Mouse (Mus musculus) spleen, adult 12 weeks (tissue): ENCODE measurements around the gene Jazf1.

Experiments used
- DNase-seq: peaks from one replicate; pipeline ENCODE4 v3.0.0; 2022; ENCODE audit warnings: low spot score

Jazf1 gene

DNA sequence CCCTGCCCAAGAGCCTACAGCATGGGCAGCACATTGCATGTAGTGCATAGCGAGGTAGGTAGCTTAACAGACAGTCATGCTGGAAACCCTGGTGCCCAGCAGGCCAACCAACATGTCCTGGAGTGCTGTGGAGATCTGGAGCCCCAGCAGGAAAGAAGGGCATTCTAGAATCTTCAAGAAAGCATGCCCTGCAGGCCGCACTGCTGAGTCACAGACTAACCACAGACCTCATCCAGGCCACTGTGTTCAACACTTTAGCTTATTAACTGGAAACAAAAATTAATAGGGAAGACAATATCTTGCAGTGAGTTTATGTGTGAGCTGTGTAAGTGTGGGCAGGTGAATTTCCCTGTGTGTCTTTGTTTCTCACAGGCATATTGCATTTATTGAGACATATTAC lies 222.1 kb downstream of the Jazf1 start:
- no peak for DNase-seq

DNA sequence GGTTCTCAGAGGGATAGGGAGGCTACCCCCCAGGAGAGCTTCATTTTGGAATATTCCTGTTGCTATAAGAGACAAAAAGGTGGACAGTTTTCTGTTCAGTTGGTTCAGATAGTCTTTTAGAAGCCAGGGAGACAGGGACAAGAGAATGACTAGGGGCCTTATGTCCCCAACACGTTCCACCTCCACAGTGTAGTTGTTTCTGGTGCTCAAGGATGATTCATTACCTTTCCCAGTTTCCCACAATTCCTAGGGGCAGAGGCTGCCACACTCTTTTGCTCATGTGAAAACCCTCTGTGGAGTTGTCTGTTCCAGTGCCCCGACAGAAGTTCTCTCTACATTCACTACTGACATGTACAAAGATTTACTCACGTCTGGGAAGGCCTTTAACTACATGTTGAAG lies 223.7 kb downstream of the Jazf1 start:
- no peak for DNase-seq

DNA sequence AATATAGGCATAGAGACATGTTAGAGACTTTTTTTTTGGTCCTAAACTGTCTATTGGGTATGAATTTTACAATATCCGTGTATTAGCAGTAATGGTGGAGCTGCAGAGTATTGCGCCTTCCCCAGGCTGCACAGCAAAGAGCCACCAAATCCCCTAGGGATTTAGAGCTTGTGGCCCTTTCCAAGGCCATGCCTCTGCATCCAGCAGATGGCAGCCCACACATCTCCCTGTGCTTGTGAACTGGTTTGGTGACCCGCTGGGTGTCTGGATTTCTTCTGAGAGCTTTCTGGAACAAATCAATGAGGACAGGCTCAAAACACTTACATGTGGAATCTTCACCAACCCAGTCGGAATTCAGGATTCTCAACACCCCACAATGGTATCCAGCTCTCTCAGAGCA lies 225.4 kb downstream of the Jazf1 start:
- no peak for DNase-seq

DNA sequence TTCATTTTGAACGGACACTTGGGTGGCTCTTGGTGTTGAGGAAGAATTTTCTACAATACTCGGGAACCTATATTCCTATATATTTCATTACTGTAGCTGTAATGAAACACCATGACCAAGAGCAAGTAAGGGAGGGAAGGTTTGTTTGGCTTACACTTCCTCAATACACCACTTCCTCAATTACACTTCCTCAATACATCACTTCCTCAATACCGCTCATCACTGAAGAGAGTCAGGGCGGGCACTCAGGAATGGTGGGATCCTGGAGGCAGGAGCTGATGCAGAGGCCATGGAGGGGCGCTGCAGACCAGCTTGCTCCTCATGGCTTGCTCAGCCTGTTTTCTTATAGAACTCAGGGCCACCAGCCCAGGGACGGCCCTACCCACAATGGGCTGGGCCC lies 225.8 kb downstream of the Jazf1 start:
- DNase-seq = no peak

DNA sequence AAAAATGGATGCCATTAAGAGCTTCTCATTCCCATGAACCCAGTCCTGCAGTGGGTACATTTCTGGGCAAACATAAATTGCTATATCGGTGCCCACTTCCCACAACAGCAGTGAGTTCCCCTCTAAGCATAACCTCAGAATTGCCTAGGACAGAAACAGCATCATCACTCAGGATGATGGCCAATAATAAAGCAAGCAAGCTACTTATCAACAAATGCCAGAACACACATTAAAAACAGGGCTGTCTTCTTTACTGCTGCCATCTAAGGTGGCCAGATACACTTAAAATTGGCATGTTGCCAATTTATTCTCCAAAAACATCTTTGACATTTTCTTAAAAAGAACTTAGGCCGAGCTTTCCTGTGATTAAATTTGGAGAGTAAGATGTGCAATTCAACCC lies 226.8 kb downstream of the Jazf1 start:
- DNase-seq = no peak

DNA sequence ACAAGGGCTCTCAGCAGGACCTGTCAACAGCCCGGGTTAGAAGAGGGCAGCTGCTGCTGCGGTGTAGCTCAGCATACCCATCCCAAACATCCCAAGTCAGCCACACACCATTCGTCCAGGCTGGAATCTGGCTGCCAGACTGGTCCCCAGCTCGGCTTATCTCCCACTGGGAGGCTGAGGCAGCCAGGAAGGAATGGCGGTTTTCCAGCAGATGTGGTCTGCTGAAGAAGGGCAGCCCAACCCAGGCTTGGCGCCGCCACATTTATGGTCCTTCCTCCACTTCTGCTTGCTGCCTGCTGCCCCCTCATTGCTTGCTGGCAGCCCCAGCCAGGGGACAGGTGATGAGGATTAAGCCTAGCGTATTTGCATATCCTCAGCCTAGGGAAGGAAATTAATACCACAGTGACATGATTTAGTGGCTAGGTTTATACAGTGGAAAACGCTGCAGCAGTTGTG lies 227.8 kb downstream of the Jazf1 start:
- DNase-seq = no peak

DNA sequence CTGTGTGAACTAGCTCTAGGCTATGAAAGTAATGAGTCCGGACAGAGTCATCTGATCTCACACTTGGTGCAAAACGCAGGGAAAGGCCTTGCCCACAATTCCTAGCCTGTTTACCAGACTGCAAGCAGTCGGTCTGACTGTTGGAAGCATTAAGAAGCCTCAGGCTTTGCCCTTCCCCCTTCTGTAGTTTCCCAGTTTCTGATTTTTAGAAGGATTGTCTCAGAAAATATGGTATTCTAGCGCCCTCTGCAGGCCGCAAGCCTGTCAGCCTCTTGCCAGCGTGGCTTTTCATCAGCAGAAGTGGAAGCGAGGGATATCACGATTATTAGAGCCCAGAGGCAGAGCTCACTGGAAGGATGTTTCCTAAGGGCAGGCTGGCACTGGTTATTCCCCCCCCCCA lies 229.7 kb downstream of the Jazf1 start:
- DNase-seq = peak; percentile 23

DNA sequence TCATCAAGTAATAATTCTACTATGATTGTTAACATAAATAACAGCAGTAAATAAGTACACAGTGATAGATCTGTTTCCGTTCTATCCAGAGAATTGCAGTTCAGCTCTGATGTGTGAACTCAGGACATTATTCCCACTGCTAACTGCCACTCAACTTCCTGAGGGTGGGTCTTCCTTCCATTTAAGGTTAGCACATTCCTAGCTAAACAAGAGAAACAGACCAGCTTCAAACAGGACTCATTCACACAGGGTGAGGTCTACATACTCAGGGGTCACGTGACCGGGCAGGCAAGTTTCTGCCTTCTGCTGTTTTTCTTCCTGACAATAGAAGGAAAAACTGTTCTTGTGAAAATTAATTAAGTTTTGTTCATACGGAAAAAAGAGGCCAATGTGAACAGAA lies 230.6 kb downstream of the Jazf1 start:
- DNase-seq = no peak

DNA sequence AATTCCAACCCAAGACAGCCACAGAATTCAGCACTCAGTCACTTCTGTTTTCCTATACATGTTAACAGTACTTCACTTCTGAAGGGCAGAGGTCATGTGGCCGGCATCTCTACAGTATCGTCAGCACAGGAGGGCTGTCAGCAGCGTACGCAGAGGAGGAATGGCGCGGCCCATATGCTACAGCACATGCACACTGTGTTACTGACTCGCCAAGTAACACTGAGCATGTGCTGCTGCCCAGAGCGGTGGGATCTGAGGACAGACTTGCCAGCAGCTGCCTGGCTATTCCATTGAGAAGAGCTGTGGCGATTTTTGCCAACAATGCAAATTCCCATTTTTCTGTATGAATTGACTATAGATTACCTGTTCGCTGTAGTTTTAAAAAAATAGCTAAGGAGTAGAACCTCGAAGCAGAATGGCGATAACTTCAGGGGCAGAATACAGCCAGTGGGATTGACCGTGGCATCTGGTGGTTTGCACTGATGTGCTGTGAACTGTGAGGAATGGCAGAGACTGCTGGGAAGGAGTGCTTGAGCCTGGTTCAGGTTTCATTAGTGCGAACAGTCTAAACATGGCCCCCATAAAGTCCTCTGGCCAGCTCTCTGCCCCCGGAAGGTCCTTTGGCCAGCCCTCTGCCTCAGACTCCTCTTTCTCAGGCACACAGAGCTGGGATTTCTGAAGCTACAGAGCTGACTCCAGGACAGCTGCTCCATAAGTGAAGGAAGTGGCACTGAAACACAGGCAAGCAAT lies 232.1 kb downstream of the Jazf1 start:
- DNase-seq = no peak

DNA sequence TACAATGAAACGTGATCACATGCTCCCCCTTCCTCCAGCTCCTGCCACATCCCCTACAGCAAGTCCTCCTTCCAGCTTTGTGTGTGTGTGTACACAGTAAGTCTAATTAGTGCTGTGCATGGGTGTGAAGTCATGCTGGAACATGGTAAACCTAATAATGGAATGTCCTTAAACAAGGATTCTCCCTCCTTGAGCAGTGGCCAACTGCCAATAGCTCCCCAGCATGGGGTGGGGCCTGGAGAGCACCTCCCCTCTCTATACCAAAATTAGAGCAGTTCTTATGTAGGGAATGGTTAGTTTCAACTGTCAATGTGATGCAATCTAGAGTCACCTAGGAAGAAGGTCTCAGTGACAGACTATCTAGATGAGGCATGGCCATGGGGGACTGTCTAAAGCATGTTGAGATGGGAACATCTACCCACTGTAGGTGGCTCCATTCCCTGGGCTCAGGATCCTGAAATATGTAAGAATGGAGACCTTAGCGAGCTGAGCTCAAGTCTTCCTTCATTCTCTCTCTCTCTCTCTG lies 240.6 kb downstream of the Jazf1 start:
- DNase-seq = no peak

DNA sequence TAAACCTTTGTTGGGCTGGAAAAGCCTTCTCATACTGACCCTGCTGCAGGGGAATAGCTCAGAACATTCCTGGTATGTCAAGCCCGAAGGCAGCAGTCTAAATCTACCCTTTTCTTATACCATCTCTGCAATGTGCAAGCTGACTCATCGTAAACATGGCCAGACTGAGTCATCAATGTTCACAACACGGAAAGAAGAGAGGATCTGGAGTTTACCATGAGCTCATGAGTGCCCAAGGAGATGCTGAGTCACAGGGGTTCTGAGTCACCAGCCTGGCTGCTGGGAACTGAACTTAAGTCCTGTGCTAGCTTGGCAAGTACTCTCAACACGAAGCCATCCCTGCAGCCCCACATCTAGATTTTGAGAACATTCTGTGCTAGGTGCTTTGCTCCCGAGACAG lies 242.9 kb downstream of the Jazf1 start:
- DNase-seq = no peak

DNA sequence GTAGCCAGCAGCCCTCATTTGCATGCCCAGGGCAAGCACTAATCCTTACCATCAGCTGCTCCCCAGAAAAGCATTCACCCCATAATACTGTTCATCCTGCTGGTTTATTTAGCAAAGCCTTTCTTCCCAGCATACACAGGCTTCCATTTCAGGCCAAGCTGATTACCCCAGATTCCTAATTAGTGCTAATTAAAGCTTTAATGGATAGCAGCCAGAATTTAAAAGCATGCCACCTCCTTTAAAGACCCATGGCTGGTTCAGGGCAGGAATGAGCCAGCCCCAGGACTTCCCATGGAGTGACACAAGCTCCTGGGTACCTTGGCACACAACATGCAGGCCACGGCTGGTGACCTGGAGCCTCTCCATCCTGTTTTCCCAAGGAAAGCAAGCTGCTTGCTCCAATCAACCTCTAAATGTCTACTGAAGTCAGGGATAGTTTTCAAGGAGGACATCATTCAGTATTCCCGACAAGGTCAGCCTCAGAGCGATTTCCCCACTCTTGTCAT lies 243.4 kb downstream of the Jazf1 start:
- DNase-seq = no peak

DNA sequence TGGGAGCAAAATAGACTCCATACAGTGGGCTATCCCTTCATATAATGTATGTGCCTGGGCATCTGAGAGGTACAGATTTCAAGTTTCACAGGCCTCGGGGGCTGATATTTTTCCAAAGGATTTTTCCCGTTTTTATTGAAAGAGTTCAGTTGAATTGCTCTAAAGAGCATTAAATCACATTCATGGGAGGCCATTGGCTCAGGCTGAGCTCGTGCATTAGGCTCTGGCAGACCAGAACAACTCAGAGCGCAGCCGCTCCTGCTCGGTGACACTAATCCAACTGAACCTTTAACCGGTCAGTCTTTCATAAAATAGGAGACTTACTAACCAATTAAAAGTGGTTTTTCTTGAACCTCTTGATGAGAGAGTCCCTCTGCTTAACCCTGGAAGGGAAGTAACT lies 245.4 kb downstream of the Jazf1 start:
- DNase-seq = no peak

DNA sequence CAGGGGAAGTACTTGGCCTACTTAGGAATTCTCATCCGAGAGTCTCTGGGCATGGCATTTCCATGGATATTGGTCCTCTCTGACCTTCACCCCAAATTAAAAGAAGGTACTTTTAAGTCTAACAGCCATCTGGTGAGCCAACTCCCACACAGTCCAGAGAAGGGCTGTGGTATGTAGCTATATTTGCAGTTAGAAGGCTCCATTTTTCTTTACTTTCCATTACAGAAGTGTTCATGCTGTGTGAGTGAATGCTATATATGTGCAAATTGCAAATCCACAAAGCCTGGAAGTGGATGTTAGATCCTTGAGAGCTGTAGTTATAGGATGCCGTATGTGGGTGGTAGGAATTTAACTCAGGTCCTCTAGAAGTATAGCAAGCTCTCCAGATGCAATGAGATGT lies 245.8 kb downstream of the Jazf1 start:
- DNase-seq = no peak

DNA sequence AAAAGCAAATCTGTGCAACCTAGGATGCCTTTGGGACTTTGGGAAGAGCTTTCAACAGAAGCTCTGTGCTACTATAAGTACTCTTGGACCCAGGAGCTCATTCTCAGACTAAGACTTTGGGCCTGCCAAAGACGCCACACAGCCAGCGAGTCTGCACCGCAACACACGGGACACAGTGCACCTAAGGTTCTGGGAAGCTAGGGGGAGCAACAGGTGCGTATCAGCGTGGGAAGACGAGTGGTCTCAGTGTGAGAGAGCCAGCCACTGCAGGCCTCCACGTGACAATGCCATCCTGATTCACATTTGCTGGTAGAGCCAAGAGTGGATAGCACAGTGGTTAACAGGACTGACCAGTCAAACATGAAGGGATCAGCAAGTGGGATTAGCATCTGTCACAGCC lies 249.1 kb downstream of the Jazf1 start:
- DNase-seq = no peak

DNA sequence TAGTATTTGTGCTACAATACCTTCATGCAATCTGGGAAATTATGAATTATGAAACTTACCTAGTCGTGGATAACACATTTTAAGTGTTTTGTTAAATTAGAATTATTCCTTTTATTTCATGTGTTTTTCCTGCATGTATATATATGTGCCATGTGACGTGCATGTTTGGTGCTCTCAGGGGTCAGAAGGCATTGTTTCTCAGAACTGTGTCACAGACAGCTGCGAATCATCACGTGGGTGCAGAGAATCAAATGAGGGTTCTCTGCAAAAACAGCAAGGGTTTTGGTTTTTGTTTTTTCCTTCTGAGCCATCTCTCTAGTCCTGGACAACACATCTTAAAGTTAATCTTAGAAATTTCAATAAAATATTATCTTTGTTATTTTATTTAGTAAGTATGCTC lies 250.4 kb downstream of the Jazf1 start:
- no peak for DNase-seq

DNA sequence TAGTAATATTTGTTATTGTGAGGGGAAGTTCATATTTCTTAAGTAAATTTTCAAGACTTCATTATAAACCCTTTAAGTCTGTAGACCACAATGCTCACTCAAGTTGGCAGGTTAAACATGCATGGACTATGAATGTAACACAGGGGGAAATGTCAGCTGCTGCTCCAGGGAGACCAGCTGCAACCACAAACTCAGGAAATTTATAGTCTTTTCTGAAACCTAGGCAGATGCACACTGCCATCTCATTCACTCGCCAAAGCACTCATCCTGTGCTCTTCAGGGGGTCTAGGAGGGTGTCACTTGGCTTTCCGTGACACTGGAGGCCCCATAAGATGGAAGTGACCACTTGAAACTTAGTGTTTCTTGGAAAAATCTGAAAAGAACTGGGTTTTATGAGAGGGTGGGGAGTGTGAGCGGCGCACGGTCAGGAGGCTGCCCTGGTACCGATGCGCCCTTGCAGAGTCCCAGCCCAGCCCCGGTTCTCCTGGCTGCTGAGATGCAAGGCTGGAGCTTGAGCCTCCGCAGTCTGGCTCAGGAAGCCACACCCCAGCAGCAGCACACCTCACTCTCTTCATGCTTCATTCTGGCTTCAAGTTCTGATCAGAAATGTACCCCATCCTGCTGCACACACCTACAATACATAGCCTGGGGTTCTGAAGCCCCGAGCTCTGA lies 251.1 kb downstream of the Jazf1 start:
- no peak for DNase-seq

DNA sequence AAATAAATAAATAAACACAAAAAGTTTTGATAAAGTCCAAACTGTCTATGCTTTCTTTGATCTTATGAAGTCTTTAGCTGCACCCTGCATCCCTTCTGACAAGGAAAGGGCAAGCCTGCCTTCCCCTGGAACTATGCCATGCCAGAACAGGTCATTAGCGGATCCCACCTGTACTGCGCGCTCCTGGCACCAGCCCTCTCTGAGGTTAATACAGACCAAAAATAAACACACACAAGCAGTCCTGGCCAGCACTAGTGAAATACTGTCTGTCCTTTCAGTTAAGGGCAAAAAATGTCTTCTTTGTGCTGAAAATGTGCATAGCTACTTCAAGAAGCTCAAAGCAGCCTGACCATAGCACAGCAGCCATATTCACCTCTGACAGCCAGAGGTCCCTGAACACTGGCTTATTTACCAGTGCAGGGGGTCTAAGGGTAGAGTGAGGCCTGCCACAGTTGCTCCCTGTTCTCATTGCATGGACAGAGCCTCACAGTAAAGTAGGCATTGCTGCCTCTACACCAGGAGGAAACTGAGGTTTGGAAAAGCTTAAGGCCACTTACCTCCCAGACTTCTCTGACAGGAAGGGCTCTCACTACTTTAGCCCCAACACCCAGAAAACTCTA lies 263.1 kb downstream of the Jazf1 start:
- DNase-seq = no peak

DNA sequence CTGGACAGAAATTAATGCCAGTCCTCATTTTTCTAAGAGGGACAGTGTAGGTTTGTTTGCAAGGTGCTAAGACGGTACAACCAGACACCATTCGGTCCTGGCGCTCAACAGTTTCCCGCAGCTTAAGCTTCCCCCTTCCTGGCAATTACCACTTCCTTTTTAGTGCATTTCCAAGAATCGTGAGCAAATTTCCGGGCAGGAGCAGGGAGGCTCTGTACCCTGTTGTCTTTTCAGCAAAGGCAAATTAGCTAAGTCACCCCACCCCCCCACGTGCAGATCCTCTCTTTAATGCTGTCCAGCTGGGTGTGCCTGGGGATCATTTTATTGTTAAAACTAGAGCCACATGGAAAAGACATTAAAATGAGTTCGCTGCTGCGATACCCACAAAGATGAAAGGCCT lies 266.2 kb downstream of the Jazf1 start:
- DNase-seq = no peak

DNA sequence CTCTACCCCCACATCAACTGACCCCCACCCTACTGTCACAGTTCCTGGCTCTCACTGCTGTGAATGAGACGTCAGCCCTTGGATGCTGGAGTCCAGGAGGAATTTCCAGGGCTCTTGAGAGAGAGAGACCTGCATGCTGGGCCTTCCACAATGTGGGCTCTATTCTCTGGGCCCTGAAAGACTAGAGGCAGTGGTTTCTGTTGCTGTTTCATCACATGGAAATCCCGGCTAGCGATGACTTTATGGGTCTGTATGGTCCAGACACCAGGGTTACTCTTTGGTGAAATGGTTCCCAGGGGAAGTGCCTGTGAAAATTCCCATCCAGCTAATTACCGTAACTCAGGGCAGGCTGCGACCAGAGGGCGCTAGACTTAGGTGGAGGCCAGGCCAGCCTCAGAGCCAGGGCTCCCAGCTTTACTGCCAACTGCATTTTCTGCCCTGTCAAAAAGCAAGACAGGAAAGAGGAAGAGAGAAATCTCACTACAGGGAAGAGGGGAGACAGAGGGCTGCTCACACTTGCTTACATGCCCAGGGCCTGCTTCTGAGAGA lies 271.1 kb downstream of the Jazf1 start:
- DNase-seq = no peak

DNA sequence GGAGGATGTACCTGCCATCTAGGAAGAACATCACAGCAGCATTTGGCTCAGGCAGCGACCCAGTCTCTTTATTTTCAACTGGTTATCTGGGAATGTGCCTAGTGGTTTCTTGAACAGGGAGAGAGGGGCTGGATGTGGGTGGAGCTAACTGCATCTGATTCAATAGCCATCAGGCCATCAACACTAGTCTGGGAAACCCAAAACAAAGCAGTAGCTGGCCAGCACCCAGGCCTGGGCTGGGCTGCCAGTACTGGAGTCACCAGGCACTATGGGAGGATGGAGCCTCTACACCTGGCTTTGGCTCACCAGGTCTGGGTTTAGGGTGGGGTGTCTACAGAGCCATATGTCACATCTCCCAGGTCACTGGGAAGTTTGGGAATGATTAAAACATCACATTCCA lies 271.7 kb downstream of the Jazf1 start:
- no peak for DNase-seq

DNA sequence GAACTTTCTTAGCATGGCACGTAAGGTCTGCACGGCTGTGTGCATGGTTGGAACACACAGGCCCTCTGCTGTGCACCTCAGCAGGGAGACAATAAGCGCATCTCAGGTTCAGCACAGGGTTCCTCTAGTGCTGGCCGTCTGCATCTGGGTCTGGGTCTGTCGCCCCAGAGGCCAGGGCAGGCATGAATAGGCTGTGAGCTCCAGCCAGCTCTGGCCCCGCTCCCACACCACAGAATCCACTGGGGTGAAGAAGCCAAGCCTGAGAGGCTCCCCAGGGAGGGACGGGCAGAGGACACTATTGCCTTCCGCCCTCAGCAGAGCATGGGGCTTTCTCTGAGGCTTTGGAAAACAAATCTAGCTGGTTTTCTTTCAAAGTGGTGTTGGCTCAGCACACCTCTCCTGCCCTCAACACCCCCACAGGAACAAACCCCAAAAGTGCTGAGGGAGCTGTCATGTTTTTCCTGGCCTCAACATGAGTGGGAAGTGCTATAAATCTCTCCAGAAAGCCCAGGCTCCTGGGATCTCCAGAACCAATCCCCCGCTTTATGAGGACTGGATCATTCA lies 272.3 kb downstream of the Jazf1 start:
- DNase-seq = no peak
